Mouse (Mus musculus) left cerebral cortex, adult 11 months (tissue): ENCODE results near the gene Tmem106c.

Experiments
- DNase-seq: peaks from one replicate; pipeline ENCODE4 v3.0.0; 2022; ENCODE audit warnings: low spot score

Gene Tmem106c

GRCm38 (mm10) chr15:98001321-98002112 lies 37.5 kb downstream of the Tmem106c start:
- no peak for DNase-seq

GRCm38 (mm10) chr15:98002113-98002990 lies 38.4 kb downstream of the Tmem106c start:
- peak; percentile 51 for DNase-seq

GRCm38 (mm10) chr15:98002991-98003821 lies 39.2 kb downstream of the Tmem106c start:
- DNase-seq: no peak

- no peak for DNase-seq
Measured at GRCm38 (mm10) chr15:98003822-98004739, 40.1 kb downstream of the Tmem106c start, which contains the start of gene Col2a1. Col2a1 (minus strand) TSS chr15:98004695.

GRCm38 (mm10) chr15:98004740-98005159 lies 40.8 kb downstream of the Tmem106c start:
- no peak for DNase-seq

- no peak for DNase-seq
Measured at GRCm38 (mm10) chr15:98005181-98005580, 41.2 kb downstream of the Tmem106c start.

- no peak for DNase-seq
Measured at GRCm38 (mm10) chr15:98012810-98013209, 48.8 kb downstream of the Tmem106c start.

GRCm38 (mm10) chr15:98017925-98018324 lies 53.9 kb downstream of the Tmem106c start:
- no peak for DNase-seq

- no peak for DNase-seq
Measured at GRCm38 (mm10) chr15:98019047-98019446, 55.0 kb downstream of the Tmem106c start.
